Mouse (Mus musculus) liver, adult 2 months (tissue): ENCODE results near the gene Galnt10.

Experiments
- CTCF ChIP-seq: fragments of 200-500 bp; IDR thresholded peaks from 2 replicates; pipeline ENCODE4 v1.5.1; 2011; ENCODE audit warnings: low read depth, low read length, control low read depth
- POLR2A ChIP-seq: fragments of 200-500 bp; IDR thresholded peaks from 2 replicates; pipeline ENCODE4 v1.6.1; 2011; ENCODE audit warnings: low read length, control low read depth; ENCODE audit not compliant: insufficient read depth; ENCODE audit errors: extremely low read depth

DNA sequence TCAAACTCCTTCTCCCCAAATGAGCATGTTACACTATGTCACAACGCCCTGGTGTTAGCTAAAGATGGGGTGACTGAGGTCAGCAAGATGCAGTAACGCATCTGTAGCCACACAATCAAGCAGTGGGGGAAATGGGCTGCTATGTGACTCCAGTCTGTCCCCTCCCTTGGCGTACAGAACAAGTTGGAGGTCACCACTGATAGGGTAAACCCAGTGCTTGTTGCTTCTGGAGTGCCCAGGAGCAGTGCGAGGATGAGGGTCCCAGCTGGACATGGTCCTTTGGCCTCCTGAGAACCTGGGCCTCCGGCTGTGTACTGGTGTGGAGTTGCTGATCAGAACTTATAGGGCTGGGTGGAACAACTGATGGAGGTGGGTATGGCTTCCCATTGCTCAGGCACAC is 8.6 kb downstream of the Galnt10 start:
- TF ChIP-seq CTCF (no peak), POLR2A (no peak)
